Mouse (Mus musculus) bone marrow, adult 2 months (tissue): ENCODE results near the gene Rhox8.
"Not testable (repeated sequence)": the region's sequence is repeated elsewhere in the genome, so short reads cannot be mapped to it uniquely, and the experiment has no call there.

Source experiments
- CTCF ChIP-seq: fragments of 200-500 bp; IDR thresholded peaks from 2 replicates; pipeline ENCODE4 v1.5.1; 2011; ENCODE audit warnings: low read length, control low read depth; ENCODE audit not compliant: control insufficient read depth, insufficient read depth
- POLR2A ChIP-seq: fragments of 200-500 bp; IDR thresholded peaks from 2 replicates; pipeline ENCODE4 v1.6.1; 2011; ENCODE audit warnings: low read depth, mild to moderate bottlenecking, control low read depth, low read length, borderline replicate concordance; ENCODE audit not compliant: control insufficient read depth

GRCm38 (mm10) chrX:37826610-37827009, 52.1 kb downstream of the Rhox8 start, which contains the start of gene Rhox6:
- not testable (repeated sequence) for TF ChIP-seq POLR2A, CTCF
